Mouse (Mus musculus): ENCODE measurements around the gene Cnnm3. TPM values are rescaled to one million over a fixed set of nuclear protein-coding genes. Genes with fewer than 3 reads are reported as not detected.

The Cnnm3 gene
- polyA plus RNA-seq, 1 experiment from 2014 or later, result 19.2 TPM

- ChIA-PET CTCF (no interaction called here), POLR2A (no interaction called here)
- DNase-seq (ENCODE audit: low read depth, low spot score) (no peak), ATAC-seq (no peak)
- TF ChIP-seq CTCF (IDR thresholded peaks at IDR 0.05), result no peak
- in situ Hi-C loops (cut with MboI; ENCODE audit: low pct_unique_long_range_greater_than_20kb), result no loop called here
- no peaks in the 10 kb centered on the region for H3K27me3 ChIP-seq
These were observed 61.9 kb downstream of the Cnnm3 start for GRCm38 (mm10) chr1:36573524-36573923.

GRCm38 (mm10) chr1:36574196-36574955, 62.7 kb downstream of the Cnnm3 start:
- ATAC-seq, result no peak
- DNase-seq (ENCODE audit: low read depth, low spot score), result no peak
- TF ChIP-seq CTCF (IDR thresholded peaks at IDR 0.05), result no peak
- CTCF ChIA-PET, result no interaction called here
- POLR2A ChIA-PET, result interaction anchor here (1.1 kb wide), 1 partner anchor 17 kb away, joined by 4 read pairs; no protein-coding TSS in a partner anchor
- in situ Hi-C loops (cut with MboI; ENCODE audit: low pct_unique_long_range_greater_than_20kb), result no loop called here
- H3K27me3 ChIP-seq, result no peaks in the 10 kb centered on the region

DNA sequence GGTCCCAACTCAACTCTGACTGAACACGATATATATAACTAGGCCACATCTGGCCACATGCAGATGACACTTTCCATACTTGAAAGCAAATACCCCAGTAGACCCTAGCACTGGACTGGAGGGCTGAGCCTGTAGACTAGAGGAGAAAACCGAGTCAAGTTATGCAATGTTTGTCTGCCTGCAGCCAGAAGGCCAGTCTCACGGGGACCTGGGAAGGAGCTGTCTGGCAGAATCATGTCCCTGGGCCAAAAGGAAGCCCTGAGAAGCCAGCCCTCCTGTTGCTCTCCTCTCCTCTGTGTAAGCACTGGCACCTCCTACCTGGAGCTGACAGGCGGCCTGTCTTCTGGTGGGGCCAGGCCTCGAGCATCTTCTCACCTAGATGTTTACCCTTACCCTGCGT, 63.7 kb downstream of the Cnnm3 start:
- POLR2A ChIA-PET, result interaction anchor here (0.7 to 1.1 kb wide), 2 partner anchors 13 to 18 kb away, joined by 3 to 4 read pairs; no protein-coding TSS in a partner anchor
- CTCF ChIA-PET, result interaction anchor here (1.1 kb wide), 1 partner anchor 18 kb away, joined by 3 read pairs; no protein-coding TSS in a partner anchor
- no peaks in the 10 kb centered on the region for H3K27me3 ChIP-seq
- ATAC-seq (no peak), DNase-seq (ENCODE audit: low read depth, low spot score) (no peak)
- in situ Hi-C loops (cut with MboI; ENCODE audit: low pct_unique_long_range_greater_than_20kb), result no loop called here
- no peak for TF ChIP-seq CTCF (IDR thresholded peaks at IDR 0.05)

GRCm38 (mm10) chr1:36576991-36577675, 65.5 kb downstream of the Cnnm3 start:
- ATAC-seq (no peak), DNase-seq (ENCODE audit: low read depth, low spot score) (no peak)
- in situ Hi-C loops (cut with MboI; ENCODE audit: low pct_unique_long_range_greater_than_20kb), result no loop called here
- no peaks in the 10 kb centered on the region for H3K27me3 ChIP-seq
- ChIA-PET CTCF (interaction anchor here (1.0 to 1.1 kb wide), 2 partner anchors 10 to 12 kb away, joined by 3 read pairs; no protein-coding TSS in a partner anchor), POLR2A (no interaction called here)
- no peak for TF ChIP-seq CTCF (IDR thresholded peaks at IDR 0.05)

Other genes starting within 250 kb of the Cnnm3 start
- 2.7 TPM for gene Neurl3, start 237.2 kb upstream of the Cnnm3 start, polyA plus RNA-seq (2021)
- 9.2 TPM for gene Arid5a, start 204.1 kb upstream of the Cnnm3 start, polyA plus RNA-seq (2021)
- gene Kansl3, start 142.7 kb upstream of the Cnnm3 start, polyA plus RNA-seq (2021), result 61.5 TPM
- 3.8 TPM for gene Fer1l5, start 139.6 kb upstream of the Cnnm3 start, polyA plus RNA-seq (2021)
- gene Lman2l, start 66.6 kb upstream of the Cnnm3 start, polyA plus RNA-seq (2021), result 34.6 TPM
- gene Cnnm4, start 40.2 kb upstream of the Cnnm3 start, polyA plus RNA-seq (2021), result 5.7 TPM
- 8.2 TPM for gene Ankrd23, start 25.0 kb downstream of the Cnnm3 start, polyA plus RNA-seq (2021)
- 0.68 TPM for gene Gm42417, start 27.6 kb downstream of the Cnnm3 start, polyA plus RNA-seq (2021)
- 11.5 TPM for gene Ankrd39, start 35.6 kb downstream of the Cnnm3 start, polyA plus RNA-seq (2021)
- gene Sema4c, start 46.5 kb downstream of the Cnnm3 start, polyA plus RNA-seq (2021), result 20.4 TPM
- not detected for gene Fam178b, start 171.3 kb downstream of the Cnnm3 start, polyA plus RNA-seq (2021)
- 483 TPM for gene Cox5b, start 179.6 kb downstream of the Cnnm3 start, polyA plus RNA-seq (2021)
- 0.23 TPM for gene 4933424G06Rik, start 198.3 kb downstream of the Cnnm3 start, polyA plus RNA-seq (2021)
- gene Actr1b, start 202.6 kb downstream of the Cnnm3 start, polyA plus RNA-seq (2021), result 170 TPM
- gene Zap70, start 249.9 kb downstream of the Cnnm3 start, polyA plus RNA-seq (2021), result 0.13 TPM

Measured in Patski (cell line).